Mouse (Mus musculus) bone marrow, adult 2 months (tissue): ENCODE data around the gene Pcbp1.

Source experiments
- CTCF ChIP-seq: fragments of 200-500 bp; IDR thresholded peaks from 2 replicates; pipeline ENCODE4 v1.5.1; 2011; ENCODE audit warnings: low read length, control low read depth; ENCODE audit not compliant: control insufficient read depth, insufficient read depth
- POLR2A ChIP-seq: fragments of 200-500 bp; IDR thresholded peaks from 2 replicates; pipeline ENCODE4 v1.6.1; 2011; ENCODE audit warnings: low read depth, mild to moderate bottlenecking, control low read depth, low read length, borderline replicate concordance; ENCODE audit not compliant: control insufficient read depth

- TF ChIP-seq CTCF (no peak), POLR2A (no peak)
Observed at GRCm38 (mm10) chr6:86556345-86557058, 30.4 kb upstream of the Pcbp1 start.
